Mouse (Mus musculus) embryo, embryonic 9.5 days (tissue): ENCODE measurements at regions not wholly inside any gene's neighbourhood (a gene's known extent, or its start where the extent isn't known, plus 50 kb on each side); places are given as distances from the start of the nearest gene placed in this dataset.

Experiments
- DNase-seq: peaks from one replicate; pipeline ENCODE4 v3.0.0-alpha.2; 2017; ENCODE audit errors: extremely low spot score

GRCm38 (mm10) chr10:39316533-39316932 lies 52.1 kb upstream of the Fyn start:
- DNase-seq, result no peak

GRCm38 (mm10) chr10:39315434-39316174 lies 53.1 kb upstream of the Fyn start:
- no peak for DNase-seq

- no peak for DNase-seq
These were observed 57.2 kb upstream of the Fyn start for GRCm38 (mm10) chr10:39311501-39311900.

GRCm38 (mm10) chr10:39308535-39308934 lies 60.1 kb upstream of the Fyn start:
- no peak for DNase-seq

GRCm38 (mm10) chr10:39292703-39293496 lies 75.8 kb upstream of the Fyn start:
- DNase-seq, result no peak

GRCm38 (mm10) chr10:39291747-39292198 lies 76.9 kb upstream of the Fyn start:
- no peak for DNase-seq

GRCm38 (mm10) chr10:39291134-39291746 lies 77.4 kb upstream of the Fyn start:
- no peak for DNase-seq

GRCm38 (mm10) chr10:39290245-39290644 lies 78.4 kb upstream of the Fyn start:
- DNase-seq, result no peak

- DNase-seq, result no peak
These were observed 88.2 kb upstream of the Fyn start for GRCm38 (mm10) chr10:39280366-39281000.

GRCm38 (mm10) chr10:39274202-39274601 lies 94.5 kb upstream of the Fyn start:
- no peak for DNase-seq

GRCm38 (mm10) chr10:39273426-39273825 lies 95.2 kb upstream of the Fyn start:
- DNase-seq, result no peak

GRCm38 (mm10) chr10:39272387-39272949 lies 96.2 kb upstream of the Fyn start:
- DNase-seq, result no peak

GRCm38 (mm10) chr10:39270406-39270805 lies 98.2 kb upstream of the Fyn start:
- no peak for DNase-seq

- no peak for DNase-seq
These were observed 101.4 kb upstream of the Fyn start for GRCm38 (mm10) chr10:39267236-39267635.

GRCm38 (mm10) chr10:39266482-39266881 lies 102.2 kb upstream of the Fyn start:
- DNase-seq, result no peak

- DNase-seq, result peak; percentile 22
These were observed 98.9 kb upstream of the Ccn6 start for GRCm38 (mm10) chr10:39262466-39262865.

- no peak for DNase-seq
These were observed 97.9 kb upstream of the Ccn6 start for GRCm38 (mm10) chr10:39261174-39262145.

GRCm38 (mm10) chr10:39260061-39260460 lies 96.5 kb upstream of the Ccn6 start:
- DNase-seq, result no peak

- DNase-seq, result no peak
These were observed 94.0 kb upstream of the Ccn6 start for GRCm38 (mm10) chr10:39257371-39258154.

GRCm38 (mm10) chr10:39254561-39254960 lies 91.0 kb upstream of the Ccn6 start:
- DNase-seq, result no peak
